Mouse (Mus musculus): ENCODE measurements at regions not wholly inside any gene's neighbourhood (a gene's known extent, or its start where the extent isn't known, plus 50 kb on each side); places are given as distances from the start of the nearest gene placed in this dataset.

DNA sequence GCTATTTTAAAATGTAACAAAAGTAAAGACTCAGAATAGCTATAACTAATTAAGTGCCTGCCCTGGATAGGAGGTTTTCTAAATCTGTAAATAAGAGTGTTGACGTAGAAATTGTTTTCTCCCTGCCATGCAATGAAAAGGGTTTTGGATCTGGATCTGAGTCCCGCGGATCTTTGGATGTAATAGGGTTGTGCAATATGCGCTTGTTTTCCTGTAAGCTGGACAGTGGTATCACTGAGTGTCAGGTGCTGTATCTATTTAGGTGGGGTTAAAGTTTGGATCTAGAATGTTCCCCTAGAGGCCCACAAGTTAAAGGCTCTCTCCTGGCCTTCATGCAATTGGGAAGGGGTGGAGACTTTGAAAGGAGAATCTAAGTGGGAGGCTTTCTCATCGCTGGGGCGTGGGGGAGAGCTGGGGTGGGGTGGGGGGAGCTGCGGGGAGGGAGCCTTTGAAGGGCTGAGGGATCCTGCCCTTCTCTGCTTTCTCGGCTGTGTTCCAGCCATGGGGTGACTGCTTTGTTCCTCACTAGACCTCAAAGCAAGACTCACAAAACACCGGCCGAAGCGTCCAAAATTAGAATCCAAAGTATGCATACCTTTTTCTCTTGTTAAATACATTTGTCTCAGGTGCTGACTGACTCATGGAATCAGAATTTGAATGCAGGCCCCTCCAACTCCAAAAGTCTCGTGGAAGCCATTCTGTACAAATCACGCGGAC, 70.0 kb upstream of the Caprin1 start:
- TF ChIP-seq CTCF (IDR thresholded peaks at IDR 0.05; ENCODE audit: borderline replicate concordance, extremely low read depth, insufficient read depth, insufficient read length) (no peak), POLR2A (IDR thresholded peaks at IDR 0.05; ENCODE audit: borderline replicate concordance, extremely low read depth, insufficient read depth, insufficient read length, poor library complexity, severe bottlenecking) (no peak)
